ENCODE assay signal across 7 mouse cellular contexts in genomic region chr14:76505439-76506220, GRCm38 (mm10). TPM values are rescaled to one million over a fixed set of nuclear protein-coding genes. Genes with fewer than 3 reads are reported as not detected.
DNase-seq lines count a peak whose midpoint lies in the region; ATAC-seq and TF ChIP-seq lines count a peak whose summit lies in the region.

No protein-coding gene starts in this region.

- H3K4me1 ChIP-seq in intestine, postnatal 0 days (replicated peaks; ENCODE audit: control insufficient read depth, insufficient read depth, low read length) = peaks cover 3% of the 10 kb centered on the region; the same call in 1 of the 2 replicates
- peaks cover 25% of the 10 kb centered on the region for H3K4me1 ChIP-seq in limb, embryonic 10.5 days
- H3K4me1 ChIP-seq in midbrain, embryonic 13.5 days (replicated peaks) = peaks cover 30% of the 10 kb centered on the region

- H3K27ac ChIP-seq in intestine, postnatal 0 days (ENCODE audit: low read depth, low read length) = peak overlapping the region; percentile 98
- H3K27ac ChIP-seq in limb, embryonic 10.5 days = peak overlapping the region; percentile 99
- H3K27ac ChIP-seq in midbrain, embryonic 13.5 days = peak overlapping the region; percentile 100

- no peaks in the 10 kb centered on the region for H3K27me3 ChIP-seq in intestine, postnatal 0 days (replicated peaks; ENCODE audit: control insufficient read depth, insufficient read depth, low read length)
- no peaks in the 10 kb centered on the region for H3K27me3 ChIP-seq in limb, embryonic 10.5 days (ENCODE audit: low read depth, poor library complexity, severe bottlenecking)
- H3K27me3 ChIP-seq in midbrain, embryonic 13.5 days = no peaks in the 10 kb centered on the region

- H3K9ac ChIP-seq in intestine, postnatal 0 days (ENCODE audit: low read depth, low read length) = peak overlapping the region; percentile 92
- peak overlapping the region; percentile 99 for H3K9ac ChIP-seq in midbrain, embryonic 13.5 days (replicated peaks)

- H3K36me3 ChIP-seq in intestine, postnatal 0 days (ENCODE audit: control insufficient read depth, insufficient read depth) = peaks cover 8% of the 10 kb centered on the region; the same call in 1 of the 2 replicates
- peaks cover 33% of the 10 kb centered on the region for H3K36me3 ChIP-seq in limb, embryonic 10.5 days
- peaks cover 31% of the 10 kb centered on the region for H3K36me3 ChIP-seq in midbrain, embryonic 13.5 days

- peak overlapping the region; percentile 69 for H3K4me3 ChIP-seq in intestine, postnatal 0 days (ENCODE audit: low read depth, low read length)
- H3K4me3 ChIP-seq in limb, embryonic 10.5 days = peak overlapping the region; percentile 74
- peak overlapping the region; percentile 77 for H3K4me3 ChIP-seq in midbrain, embryonic 13.5 days (replicated peaks)

- ATAC-seq in intestine, postnatal 0 days = peak; percentile 75
- peak; percentile 89 for ATAC-seq in midbrain, embryonic 13.5 days

- under 1% methylated on average over 31 of the region's 31 CpGs for WGBS in intestine, postnatal 0 days
- under 1% methylated on average over 31 of the region's 31 CpGs for WGBS in limb, embryonic 10.5 days
- WGBS in midbrain, embryonic 13.5 days = under 1% methylated on average over 29 of the region's 31 CpGs

- H3K9me3 ChIP-seq in intestine, postnatal 0 days (ENCODE audit: control insufficient read depth) = no peaks in the 10 kb centered on the region
- H3K9me3 ChIP-seq in limb, embryonic 10.5 days (replicated peaks) = no peaks in the 10 kb centered on the region
- H3K9me3 ChIP-seq in midbrain, embryonic 13.5 days = no peaks in the 10 kb centered on the region

- peak; percentile 94 for DNase-seq in adrenal gland, postnatal 14 days
- peak; percentile 94 for DNase-seq in embryo, embryonic 9.5 days (ENCODE audit: extremely low spot score)
- DNase-seq in gastrocnemius, postnatal 4 days (ENCODE audit: low spot score in 2 of 2) = peak; percentile 82 to 88
- DNase-seq in limb, embryonic 10.5 days (ENCODE audit: low spot score) = peak; percentile 94
- peak; percentile 36 for DNase-seq in spleen, adult 12 weeks (ENCODE audit: low spot score)

- no peak for TF ChIP-seq CTCF in intestine, postnatal 0 days (IDR thresholded peaks at IDR 0.05; ENCODE audit: low read depth)

- peak overlapping the region; percentile 79 for H3K4me2 ChIP-seq in intestine, postnatal 0 days (replicated peaks; ENCODE audit: low read depth)
- peak overlapping the region; percentile 98 for H3K4me2 ChIP-seq in midbrain, embryonic 13.5 days (replicated peaks)

RNA-seq across cellular contexts. Expression of gene Serp2, which starts 51.1 kb away (rescaled TPM):
- total RNA-seq in adrenal gland, postnatal 14 days (2021) = 6.4 and 7.3 TPM in 2 replicates
- total RNA-seq in gastrocnemius, postnatal 4 days (2021) = 1 to 10 TPM; 3.2 to 3.8 TPM
- 7.5 and 7.7 TPM in 2 replicates for polyA plus RNA-seq in intestine, postnatal 0 days (2015; fragmentation: Nextera tagmentation; extraction: Ambion mirVana)
- polyA plus RNA-seq in limb, embryonic 10.5 days (2016; fragmentation: Nextera tagmentation; extraction: Ambion mirVana) = 17.2 and 17.3 TPM in 2 replicates
- polyA plus RNA-seq in midbrain, embryonic 13.5 days (2015; fragmentation: Nextera tagmentation; extraction: Ambion mirVana) = 102 and 109 TPM in 2 replicates

Comparison
In these comparisons a context has a peak if more than half of its experiments do, and no peak if none do; other contexts are left out.
1. Peak in every context shown above with its lines: DNase-seq, ATAC-seq, H3K4me3 ChIP-seq and H3K27ac ChIP-seq.
2. DNase-seq: peak in every context shown above with its lines; median percentile 94 in adrenal gland, postnatal 14 days; 94 in embryo, embryonic 9.5 days; 94 in limb, embryonic 10.5 days; 85 in gastrocnemius, postnatal 4 days; 36 in spleen, adult 12 weeks.